Mouse (Mus musculus) hindbrain, postnatal 0 days (tissue): Measurements from ENCODE around the gene Fut7. TPM values are rescaled to one million over a fixed set of nuclear protein-coding genes. Genes with fewer than 3 reads are reported as not detected.

ENCODE experiments used
- ATAC-seq: fragments of 200-750 bp; cut with Nextera tagmentation; 2 replicates; pipeline ENCODE4 v1.8.0; 2017; ENCODE audit warnings: mild to moderate bottlenecking, moderate TSS enrichment, moderate library complexity
- DNase-seq: peaks from one replicate; pipeline ENCODE4 v3.0.0-alpha.2; 2015; ENCODE audit warnings: low spot score
- H3K27ac ChIP-seq: fragments of 300-500 bp; sonication (generic); 2 replicates; pipeline ENCODE4 v1.5.1; 2014; ENCODE audit warnings: mild to moderate bottlenecking
- H3K27me3 ChIP-seq: fragments of 300-500 bp; sonication (generic); 2 replicates; pipeline ENCODE4 v1.6.1; 2014; ENCODE audit warnings: low read length, mixed read lengths; ENCODE audit not compliant: insufficient read depth
- H3K36me3 ChIP-seq: fragments of 300-500 bp; sonication (generic); 2 replicates; pipeline ENCODE4 v1.6.1; 2014; ENCODE audit warnings: low read length, mixed read lengths; ENCODE audit not compliant: insufficient read depth
- H3K4me1 ChIP-seq: fragments of 300-500 bp; sonication (generic); 2 replicates; pipeline ENCODE4 v1.6.1; 2014; ENCODE audit warnings: antibody characterized with exemption, low read length, mixed read lengths; ENCODE audit not compliant: insufficient read depth
- H3K4me2 ChIP-seq: fragments of 300-500 bp; sonication (generic); 2 replicates; pipeline ENCODE4 v1.6.1; 2014; ENCODE audit warnings: low read depth, mild to moderate bottlenecking, low read length, moderate library complexity, mixed read lengths
- H3K4me3 ChIP-seq: fragments of 300-500 bp; sonication (generic); 2 replicates; pipeline ENCODE4 v1.5.1; 2014; ENCODE audit warnings: low read length
- H3K9ac ChIP-seq: fragments of 300-500 bp; sonication (generic); replicated peaks from 2 replicates; pipeline ENCODE4 v1.6.1; 2014; ENCODE audit warnings: mild to moderate bottlenecking, low read length, moderate library complexity, mixed read lengths
- H3K9me3 ChIP-seq: fragments of 300-500 bp; sonication (generic); 2 replicates; pipeline ENCODE4 v1.6.1; 2016; ENCODE audit warnings: low read length, mixed read lengths
- CTCF ChIP-seq: IDR thresholded peaks from 2 replicates; pipeline ENCODE4 v1.5.1; 2016; ENCODE audit warnings: antibody characterized with exemption, control low read depth, low read depth
- WGBS: fragments of 180-500 bp; shearing (Covaris S2); extraction: QIAGEN DNeasy Blood & Tissue Kit; methylation state at CpG from one replicate; pipeline ENCODE4 v1.1.7; 2014; 5-methylcytosine and 5-hydroxymethylcytosine counted together
- polyA plus RNA-seq: library from polyadenylated mRNA; unstranded; fragments of >200 nt; fragmentation: Nextera tagmentation; extraction: Ambion mirVana; gene quantifications from 2 replicates; pipeline ENCODE4 v1.2.1, GENCODE M21; 2015
- total RNA-seq: library from RNA; depleted of rRNA; stranded (reverse); fragments of >200 nt; gene quantifications from 2 replicates; pipeline ENCODE4 v1.2.3, GENCODE M21; 2014

Fut7 gene
- total and polyA plus RNA-seq, 2 experiments from 2014 or later = 0.18 to 1.0 TPM

DNA sequence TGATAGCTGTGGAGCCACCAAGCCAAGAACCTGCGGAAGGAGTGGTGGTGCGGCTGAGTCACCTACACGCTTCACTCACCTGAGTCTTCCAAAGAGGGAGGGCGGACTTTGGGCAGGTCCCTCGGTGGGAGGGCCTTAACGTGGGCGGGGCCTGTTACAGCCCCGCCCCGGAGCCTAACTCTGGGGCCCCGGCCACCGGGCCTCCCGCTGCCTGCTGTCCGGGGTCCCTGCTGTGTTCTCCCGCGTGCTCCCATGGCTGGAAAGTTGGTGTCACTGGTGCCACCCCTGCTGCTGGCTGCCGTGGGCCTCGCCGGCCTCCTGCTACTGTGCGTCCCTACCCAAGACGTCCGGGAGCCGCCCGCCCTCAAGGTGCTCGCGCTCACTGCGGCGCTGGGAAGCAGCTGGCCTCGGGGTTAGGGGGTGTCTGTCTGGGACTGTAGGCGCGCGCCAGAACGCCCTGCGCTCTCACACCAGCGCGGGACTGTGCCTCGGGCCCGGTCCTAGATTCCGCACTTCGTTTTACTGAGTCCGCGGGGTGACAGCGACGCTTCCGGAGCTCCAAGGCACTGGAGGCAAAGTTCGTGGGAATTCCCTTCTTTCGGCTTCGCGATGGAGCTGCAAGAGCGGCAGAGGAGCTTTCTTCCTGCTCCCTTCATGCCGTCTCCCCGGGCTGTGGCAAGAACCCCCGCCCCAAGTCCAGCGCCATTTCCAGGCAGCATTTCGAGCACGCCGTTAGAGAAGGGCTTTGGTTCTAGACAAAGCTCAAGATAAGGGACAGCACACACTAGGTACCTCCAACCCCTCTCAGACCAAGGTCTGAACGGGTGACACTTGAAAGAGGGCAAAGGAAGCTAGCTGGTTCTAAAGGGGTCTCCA is 27.1 kb upstream of the Fut7 start, which contains the start of gene Entpd2:
Gene Entpd2, plus strand, starts transcription at position 154 of the 876 bp plus-strand sequence.
- peak within 1 kb of the TSS; percentile 37; the same call in 1 of the 2 replicates for H3K9ac ChIP-seq
- H3K4me3 ChIP-seq = peak within 1 kb of the TSS; percentile 36
- peaks cover 23% of the 10 kb centered on the region for H3K27me3 ChIP-seq
- peak; percentile 52; the same call in 1 of the 2 replicates for ATAC-seq
- 2% methylated on average over 57 of the region's 57 CpGs for WGBS
- peaks cover 21% of the 10 kb centered on the region; the same call in 1 of the 2 replicates for H3K4me1 ChIP-seq
- no peaks in the 10 kb centered on the region for H3K9me3 ChIP-seq
- DNase-seq = peak; percentile 71
- TF ChIP-seq CTCF = peak; percentile 57
- H3K27ac ChIP-seq = peak within 1 kb of the TSS; percentile 58
- no peaks in the 10 kb centered on the region for H3K36me3 ChIP-seq
- peak within 1 kb of the TSS; percentile 68 for H3K4me2 ChIP-seq

DNA sequence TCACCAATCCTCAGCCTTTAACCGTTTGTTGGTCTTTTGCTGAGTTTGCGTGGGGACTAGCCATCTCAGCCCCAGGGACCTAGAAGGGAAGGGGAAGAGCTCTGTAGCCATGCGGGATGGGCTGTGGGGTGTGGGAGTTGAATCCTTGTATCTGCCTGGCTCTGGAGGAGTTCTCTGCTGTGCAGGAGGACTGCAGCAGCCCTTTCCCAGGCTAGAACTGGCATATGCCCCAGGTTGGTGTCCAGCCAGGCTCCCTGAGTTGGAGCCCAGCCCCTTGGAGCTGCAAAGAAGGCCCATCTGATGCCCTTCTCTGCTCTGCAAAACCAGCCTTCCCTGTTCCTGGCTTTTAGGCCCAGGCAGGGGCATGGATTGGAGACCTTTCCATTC is 26.5 kb upstream of the Fut7 start:
- H3K4me3 ChIP-seq = no peak overlapping the region
- WGBS = 37% methylated on average over 3 of the region's 3 CpGs

DNA sequence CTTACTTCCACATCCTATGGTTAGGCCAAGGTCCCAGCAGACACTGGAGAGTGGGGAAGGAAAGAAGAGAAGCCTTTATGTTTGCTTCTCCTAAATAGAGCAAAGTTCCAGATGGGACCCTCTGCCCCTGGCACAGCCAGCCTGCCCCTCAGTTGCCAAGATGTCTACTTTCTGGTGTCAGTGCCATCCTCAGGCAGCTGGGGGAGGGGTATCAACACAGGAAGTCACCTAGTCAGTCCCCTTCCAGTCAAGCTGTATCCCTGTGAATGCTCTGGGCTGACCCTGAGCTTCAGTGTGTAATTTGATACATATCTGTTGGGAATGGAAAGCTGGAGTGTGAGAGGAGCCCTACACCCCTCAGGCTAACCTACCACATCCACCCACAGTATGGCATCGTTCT is 26.1 kb upstream of the Fut7 start:
- Histone ChIP-seq H3K9me3 (no peaks in the 10 kb centered on the region), H3K4me3 (no peak overlapping the region), H3K4me2 (no peak overlapping the region), H3K27ac (peak overlapping the region; percentile 58; the same call in 1 of the 2 replicates), H3K9ac (no peak overlapping the region), H3K36me3 (no peaks in the 10 kb centered on the region), H3K4me1 (peaks cover 21% of the 10 kb centered on the region; the same call in 1 of the 2 replicates), H3K27me3 (peaks cover 23% of the 10 kb centered on the region)
- WGBS = 60% methylated on average over 1 of the region's 1 CpGs
- ATAC-seq (no peak), DNase-seq (no peak)
- no peak for TF ChIP-seq CTCF

More for the DNA sequence above, 26.5 kb upstream of the Fut7 start:
- no peaks in the 10 kb centered on the region for H3K36me3 ChIP-seq
- no peak overlapping the region for H3K9ac ChIP-seq
- TF ChIP-seq CTCF = no peak
- ATAC-seq (no peak), DNase-seq (peak; percentile 43)
- no peaks in the 10 kb centered on the region for H3K9me3 ChIP-seq
- H3K4me2 ChIP-seq = peak overlapping the region; percentile 68
- peaks cover 21% of the 10 kb centered on the region; the same call in 1 of the 2 replicates for H3K4me1 ChIP-seq
- peaks cover 23% of the 10 kb centered on the region for H3K27me3 ChIP-seq
- H3K27ac ChIP-seq = peak overlapping the region; percentile 58; the same call in 1 of the 2 replicates

- Histone ChIP-seq H3K4me1 (peaks cover 25% of the 10 kb centered on the region; the same call in 1 of the 2 replicates), H3K27ac (no peak overlapping the region), H3K9me3 (no peaks in the 10 kb centered on the region), H3K27me3 (peaks cover 23% of the 10 kb centered on the region), H3K9ac (no peak overlapping the region), H3K4me3 (no peak overlapping the region), H3K36me3 (no peaks in the 10 kb centered on the region), H3K4me2 (no peak overlapping the region)
- ATAC-seq (no peak), DNase-seq (no peak)
- WGBS = 97% methylated on average over 7 of the region's 7 CpGs
- no peak for TF ChIP-seq CTCF
These were observed 25.0 kb upstream of the Fut7 start for GRCm38 (mm10) chr2:25398065-25398464.

GRCm38 (mm10) chr2:25399051-25399450 is 24.0 kb upstream of the Fut7 start, which contains the start of gene Npdc1:
Gene Npdc1 (plus strand): TSS chr2:25399351.
- ATAC-seq (no peak), DNase-seq (no peak)
- Histone ChIP-seq H3K27me3 (peaks cover 23% of the 10 kb centered on the region), H3K4me2 (peak within 1 kb of the TSS; percentile 58), H3K9me3 (no peaks in the 10 kb centered on the region), H3K36me3 (no peaks in the 10 kb centered on the region), H3K27ac (no peak within 1 kb of the TSS), H3K4me3 (no peak within 1 kb of the TSS; the same call in 1 of the 2 replicates), H3K9ac (no peak within 1 kb of the TSS), H3K4me1 (peaks cover 27% of the 10 kb centered on the region; the same call in 1 of the 2 replicates)
- TF ChIP-seq CTCF = no peak
- 70% methylated on average over 8 of the region's 8 CpGs for WGBS

DNA sequence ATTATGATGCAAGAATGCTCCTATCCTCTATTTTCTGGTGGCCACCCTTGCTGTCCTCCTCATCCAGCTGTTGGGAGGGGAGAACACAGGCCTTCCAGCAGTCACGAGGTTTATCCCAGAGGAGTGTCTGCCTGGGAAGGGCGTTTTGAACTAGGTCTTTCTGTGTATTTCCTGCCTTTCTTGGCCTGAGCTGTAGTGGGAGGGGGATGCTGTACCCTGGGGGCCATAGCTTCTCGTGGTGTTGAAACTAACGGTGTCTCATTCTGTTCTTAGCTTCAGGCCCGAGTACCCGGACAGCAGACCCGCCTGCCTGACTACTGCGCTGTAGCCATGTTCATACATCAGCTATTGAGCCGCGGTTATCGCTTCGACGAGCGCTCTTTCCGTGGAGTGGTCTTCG is 22.8 kb upstream of the Fut7 start:
- Histone ChIP-seq H3K4me1 (peaks cover 36% of the 10 kb centered on the region), H3K27me3 (peaks cover 23% of the 10 kb centered on the region), H3K9ac (peak overlapping the region; percentile 31; the same call in 1 of the 2 replicates), H3K36me3 (no peaks in the 10 kb centered on the region), H3K4me3 (peak overlapping the region; percentile 23), H3K4me2 (peak overlapping the region; percentile 58), H3K9me3 (no peaks in the 10 kb centered on the region), H3K27ac (no peak overlapping the region)
- DNase-seq = no peak
- TF ChIP-seq CTCF = no peak
- no peak for ATAC-seq
- 23% methylated on average over 16 of the region's 16 CpGs for WGBS
